Mouse (Mus musculus) T-helper 2 cell (primary cell): ENCODE measurements around the gene Nfix.
"Not testable (repeated sequence)": the region's sequence is repeated elsewhere in the genome, so short reads cannot be mapped to it uniquely, and the experiment has no call there.

ENCODE experiments used
- in situ Hi-C: fragments of 300-600 bp; cut with MboI, MseI; formaldehyde crosslinking; loops from one replicate; pipeline ENCODE4 v1.15.1; 2025; ENCODE audit warnings: high pct_unique_total_duplicates

The Nfix gene

DNA sequence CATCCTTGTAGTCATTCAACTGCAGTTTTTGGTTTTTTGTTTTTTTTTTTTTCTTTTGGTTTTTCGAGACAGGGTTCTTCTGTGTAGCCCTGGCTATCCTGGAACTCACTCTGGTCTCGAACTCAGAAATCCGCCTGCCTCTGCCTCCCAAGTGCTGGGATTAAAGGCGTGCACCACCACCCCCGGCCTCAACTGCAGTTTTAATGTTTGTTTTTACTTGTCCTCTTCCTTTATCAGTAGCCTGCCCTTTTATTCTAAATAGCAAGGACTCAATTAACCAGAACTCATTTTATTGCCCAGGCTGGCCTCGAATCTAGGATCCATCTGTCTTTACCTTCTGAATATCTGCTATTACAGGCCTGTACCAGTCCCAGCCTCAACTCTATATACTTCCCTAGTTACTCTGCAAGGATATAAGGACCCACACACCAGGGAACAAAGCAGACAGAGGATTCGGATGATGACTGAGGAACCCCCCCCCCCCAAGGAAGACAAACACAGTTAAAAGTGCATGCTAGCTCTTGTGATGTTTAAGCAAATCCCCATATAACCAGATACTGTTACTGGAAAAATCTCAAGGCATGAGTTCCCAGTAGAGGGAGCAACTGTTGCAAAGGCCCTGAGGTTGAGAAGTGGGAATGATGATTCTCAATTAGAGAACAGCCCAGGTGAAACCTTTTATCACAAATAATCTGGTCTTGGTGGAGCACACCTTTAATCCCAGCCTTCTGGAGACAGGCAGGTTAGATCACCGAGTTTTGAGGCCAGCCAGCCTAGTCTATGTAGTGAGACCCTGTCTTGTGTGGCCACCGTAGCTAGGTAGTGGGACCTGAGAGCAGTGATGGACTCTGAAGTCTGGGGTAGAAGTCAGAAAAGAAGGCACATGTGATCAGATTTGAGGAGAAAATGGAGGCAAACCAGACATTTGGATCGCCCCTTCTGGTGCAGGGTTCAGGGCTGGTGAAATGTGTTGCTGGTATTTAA lies 32.9 kb upstream of the Nfix start:
- in situ Hi-C loops, result no loop called here

DNA sequence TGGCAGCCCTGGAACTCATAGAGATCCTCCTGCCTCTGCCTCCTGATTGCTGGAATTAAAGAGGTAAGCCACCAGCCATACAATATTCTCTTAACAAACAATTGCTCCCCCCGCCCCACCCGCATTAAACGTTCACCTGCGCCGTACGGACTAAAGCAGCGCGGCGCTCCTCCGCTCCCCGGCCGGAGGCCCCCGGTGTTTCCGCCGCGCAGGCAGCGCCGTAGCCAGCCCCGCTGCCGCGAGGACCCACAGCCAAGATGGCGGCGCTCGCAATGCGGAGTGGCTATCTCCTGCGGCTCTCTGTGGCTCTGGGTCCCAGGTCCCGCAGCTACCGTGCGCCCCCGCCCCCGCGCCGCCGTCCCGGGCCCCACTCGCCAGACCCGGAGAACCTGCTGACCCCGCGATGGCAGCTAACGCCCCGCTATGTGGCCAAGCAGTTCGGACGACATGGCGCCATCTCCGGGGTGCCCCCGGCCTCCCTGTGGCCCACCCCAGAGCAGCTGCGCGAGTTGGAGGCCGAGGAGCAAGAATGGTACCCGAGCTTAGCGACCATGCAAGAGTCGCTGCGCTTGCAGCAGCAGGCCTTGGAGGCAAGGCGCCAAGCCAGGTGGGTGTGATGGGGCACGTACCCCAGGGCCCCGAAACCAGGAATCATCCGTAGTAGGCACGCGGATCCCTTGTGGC lies 32.0 kb upstream of the Nfix start:
- in situ Hi-C loops, result no loop called here

DNA sequence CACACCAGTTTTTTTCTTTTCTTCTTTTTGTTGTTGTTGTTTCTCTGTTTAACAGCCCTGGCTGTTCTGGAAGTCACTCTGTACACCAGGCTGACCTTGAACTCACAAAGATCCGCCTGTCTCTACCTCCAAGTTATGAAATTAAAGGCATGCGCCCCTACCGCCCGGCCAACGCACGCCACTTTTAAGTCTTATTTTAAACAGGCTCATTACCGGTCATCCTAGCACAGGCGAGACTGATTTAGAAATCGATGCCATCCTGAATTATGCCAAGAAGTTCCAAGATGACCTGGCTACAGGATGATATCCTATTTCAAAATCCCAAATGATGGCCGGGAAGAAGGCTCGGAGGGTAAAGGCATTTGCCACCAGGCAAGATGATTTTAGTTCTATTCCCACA lies 31.3 kb upstream of the Nfix start, which contains the start of gene Gadd45gip1:
Gene Gadd45gip1 (plus strand): TSS at position 33 of the 400 bp plus-strand sequence.
- in situ Hi-C loops, result no loop called here

DNA sequence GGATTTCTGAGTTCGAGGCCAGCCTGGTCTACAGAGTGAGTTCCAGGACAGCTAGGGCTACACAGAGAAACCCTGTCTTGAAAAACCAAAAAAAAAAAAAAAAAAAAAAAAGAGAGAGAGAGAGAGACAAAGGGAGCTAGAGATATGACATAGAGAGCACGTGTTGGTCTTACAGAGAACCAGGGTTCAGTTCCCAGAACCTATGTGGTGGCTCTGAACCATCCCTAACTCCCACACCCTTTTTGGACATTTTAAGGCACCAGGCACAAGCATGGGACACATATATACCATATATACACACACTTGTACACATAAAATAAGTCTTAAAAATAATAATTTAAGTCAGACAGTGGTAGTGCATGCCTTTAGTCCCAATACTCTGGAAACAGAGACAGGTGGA lies 26.4 kb upstream of the Nfix start:
- in situ Hi-C loops, result not testable (repeated sequence)

DNA sequence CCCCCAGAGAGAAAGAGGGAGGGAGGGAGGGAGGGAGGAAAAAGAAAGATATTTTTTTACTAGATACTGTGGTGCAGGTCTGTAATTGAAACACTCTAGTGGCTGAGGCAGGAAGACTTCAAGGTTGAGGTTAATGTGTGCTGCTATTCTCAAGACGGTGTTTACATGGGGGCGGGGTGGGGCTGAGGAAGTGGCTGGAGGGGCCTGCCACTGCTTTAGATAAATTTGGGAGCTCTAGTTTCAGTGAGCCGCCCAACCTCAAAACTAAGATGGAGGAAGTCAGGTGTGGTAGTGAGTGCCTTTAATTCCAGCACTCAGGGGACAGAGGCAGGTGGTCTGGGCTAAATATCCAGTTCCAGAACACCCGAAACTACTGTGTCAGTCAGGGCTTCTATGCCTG lies 25.5 kb upstream of the Nfix start:
- in situ Hi-C loops, result no loop called here

DNA sequence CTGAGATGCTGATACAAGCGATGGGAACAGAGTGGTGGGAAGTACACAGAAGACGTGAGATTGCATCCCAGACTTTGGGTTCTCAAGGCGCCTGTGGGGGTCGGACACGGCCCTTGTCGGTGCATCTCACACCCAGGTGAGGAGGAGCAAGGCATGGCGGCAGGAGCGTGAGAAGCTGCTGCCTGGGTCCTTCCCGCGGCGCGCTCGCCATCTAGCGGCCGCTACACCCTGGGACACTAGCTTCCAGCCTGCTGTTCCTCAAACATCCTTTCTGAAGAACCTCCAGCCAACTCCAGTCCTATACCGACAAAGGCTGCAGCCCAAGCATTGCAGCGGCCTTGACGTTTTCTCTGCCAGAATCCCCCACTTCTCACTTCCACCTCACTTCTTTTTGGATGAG lies 23.5 kb upstream of the Nfix start:
- in situ Hi-C loops, result no loop called here

DNA sequence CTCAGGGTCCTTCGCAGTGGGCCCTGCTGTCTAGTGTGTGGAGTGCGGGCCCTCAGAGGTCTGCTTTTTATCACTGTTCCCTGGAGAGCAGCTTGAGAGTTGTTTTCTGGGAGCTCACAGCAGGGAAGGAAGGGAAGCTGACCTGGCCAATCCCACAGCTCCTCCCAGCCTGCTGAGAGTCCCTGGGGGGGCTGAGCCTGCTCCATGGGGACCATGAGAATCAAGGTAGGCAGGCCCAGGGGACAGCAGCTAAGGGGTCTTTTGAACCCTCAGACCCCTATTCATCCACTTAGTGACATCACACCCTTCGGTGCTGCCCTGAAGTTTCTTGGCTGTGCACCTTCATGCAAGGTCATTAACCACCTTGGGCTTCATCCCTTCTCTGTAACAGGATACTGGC lies 22.6 kb upstream of the Nfix start, which contains the start of gene Dand5:
Gene Dand5 (minus strand): TSS at position 101 of the 400 bp plus-strand sequence.
- in situ Hi-C loops, result no loop called here

DNA sequence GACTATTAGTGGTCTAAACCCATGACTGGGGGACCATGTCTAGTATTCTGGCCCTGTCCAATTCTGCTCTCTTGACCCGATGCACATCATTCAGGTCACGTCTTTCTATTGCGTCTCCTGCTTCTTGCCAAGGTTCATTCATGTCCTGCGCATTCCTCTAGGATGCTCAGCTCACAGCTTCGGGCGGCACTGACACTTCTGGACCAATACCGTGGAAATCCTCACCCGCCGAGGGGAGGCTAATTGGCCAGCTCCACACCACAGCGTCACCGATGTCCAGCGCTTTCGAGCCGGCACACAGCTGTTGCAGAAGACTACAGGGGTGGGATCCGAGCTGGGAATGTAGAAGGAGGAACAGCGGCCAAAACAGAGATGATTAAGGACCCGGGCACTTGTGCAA lies 16.0 kb upstream of the Nfix start:
- in situ Hi-C loops, result no loop called here

DNA sequence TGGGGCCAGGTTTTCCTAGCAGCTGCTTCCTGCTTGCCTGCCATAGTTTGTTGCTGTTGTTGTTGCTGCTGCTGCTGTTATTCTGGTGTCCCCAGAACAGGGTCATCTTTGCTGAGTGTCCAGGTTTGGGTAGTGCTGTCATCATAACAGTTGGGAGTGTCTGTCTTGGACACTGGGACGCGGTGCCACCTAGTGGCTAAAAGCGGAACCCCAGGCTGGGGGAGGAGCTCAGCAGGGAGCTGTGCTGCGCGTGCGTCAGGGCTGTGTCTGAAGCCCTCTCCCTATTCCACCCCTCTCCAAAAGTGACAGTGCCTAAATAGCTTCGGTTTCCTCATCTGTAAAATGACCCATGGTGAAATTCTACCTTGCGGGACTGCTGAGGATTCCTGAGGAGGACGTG lies 15.4 kb upstream of the Nfix start:
- in situ Hi-C loops, result no loop called here

DNA sequence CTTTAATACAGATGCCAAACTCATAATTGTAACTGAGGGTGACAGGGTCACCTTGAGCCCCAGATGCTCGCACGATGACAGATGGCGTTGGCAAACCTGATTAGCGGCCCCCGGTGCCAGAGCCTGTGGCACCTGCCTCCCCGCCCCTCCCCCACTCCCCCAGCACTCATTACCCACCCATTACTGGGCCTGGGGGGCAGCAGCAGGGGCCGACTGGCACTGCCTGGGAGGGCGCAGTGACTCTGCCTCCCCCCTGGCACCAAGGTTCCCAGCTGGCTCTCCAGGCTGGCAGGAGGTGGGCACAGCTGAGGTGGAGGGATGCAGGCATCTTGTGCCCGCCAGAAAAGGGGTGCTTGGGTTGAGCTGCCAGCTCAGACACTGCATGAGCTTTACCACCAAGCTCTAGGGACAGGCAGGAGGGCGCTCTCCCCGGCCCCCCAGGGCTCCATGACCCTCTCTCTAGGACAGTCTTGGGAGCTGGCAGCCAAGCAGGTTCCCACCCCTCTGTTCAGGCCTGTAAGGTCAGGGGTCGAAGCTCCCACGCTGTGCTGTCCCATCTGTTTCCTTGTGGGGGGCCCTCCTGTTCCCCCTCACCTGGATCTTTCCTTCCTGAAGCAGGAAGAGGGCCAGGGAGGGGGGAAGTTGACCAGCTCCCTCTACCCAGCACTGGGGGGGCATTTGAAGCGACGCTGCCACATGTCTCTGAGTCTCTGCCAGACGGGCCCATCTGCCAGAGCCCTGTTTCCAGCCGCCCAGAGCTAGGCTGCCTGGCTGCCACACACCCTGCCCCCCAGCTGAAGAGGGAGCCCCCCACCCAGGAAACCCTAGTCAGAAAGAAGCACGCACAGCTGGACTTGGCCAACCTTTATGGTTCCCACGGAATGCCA lies 14.7 kb upstream of the Nfix start:
- in situ Hi-C loops, result loop anchor here (5.0 kb wide), 1 partner anchor 107 kb away; no protein-coding TSS in a partner anchor

DNA sequence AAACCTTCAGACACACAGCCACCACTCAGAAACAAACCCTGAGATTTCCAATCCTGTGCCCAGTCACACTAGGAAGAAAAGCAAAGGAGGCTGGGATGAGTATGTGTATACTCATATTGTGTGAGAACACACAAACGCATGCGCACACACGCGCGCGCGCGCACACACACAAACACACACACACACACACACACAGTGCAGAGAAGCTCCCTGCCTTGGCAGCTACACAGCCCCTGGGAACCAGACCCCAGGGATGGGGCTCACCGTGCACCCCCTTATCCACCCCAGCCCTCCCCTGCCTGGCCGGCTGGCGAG lies 14.1 kb upstream of the Nfix start:
- in situ Hi-C loops, result loop anchor here (5.0 kb wide), 1 partner anchor 107 kb away; no protein-coding TSS in a partner anchor

DNA sequence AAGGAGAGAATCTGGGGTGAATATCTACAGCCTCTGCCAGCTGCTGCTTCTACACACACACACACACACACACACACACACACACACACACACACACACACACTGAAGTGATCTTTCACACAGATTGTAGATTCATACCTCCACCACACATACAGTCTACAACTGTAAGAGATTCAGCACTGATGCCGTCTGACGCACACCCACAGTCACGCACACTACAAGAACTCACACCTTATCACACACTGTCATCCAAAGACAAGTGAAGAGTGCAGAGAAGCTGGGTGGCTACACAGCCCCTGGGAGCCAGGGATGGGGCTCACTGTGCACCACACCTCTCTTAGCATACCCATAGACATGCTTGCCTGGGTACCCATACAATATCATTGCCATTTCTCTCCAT lies 13.7 kb upstream of the Nfix start:
- in situ Hi-C loops, result loop anchor here (5.0 kb wide), 1 partner anchor 107 kb away; no protein-coding TSS in a partner anchor

DNA sequence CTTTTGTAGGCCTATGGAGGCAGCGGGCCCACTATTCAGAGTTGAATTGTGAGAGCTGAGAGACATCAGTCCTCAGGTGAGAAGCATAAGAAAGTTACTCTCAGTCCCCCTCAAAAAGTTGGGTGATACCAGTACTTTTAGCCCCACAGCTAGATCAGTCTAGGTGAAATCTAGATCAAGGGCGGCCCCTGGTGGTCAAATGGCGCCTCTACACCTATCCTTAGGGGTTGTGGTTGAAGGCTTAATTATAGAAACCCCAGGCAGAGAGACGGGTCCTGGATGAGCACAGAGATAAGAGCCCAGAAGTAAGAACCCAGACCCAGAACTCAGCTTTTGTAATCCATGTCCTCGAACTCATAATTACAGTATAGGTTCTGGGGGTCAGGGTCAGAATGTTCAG lies 12.9 kb upstream of the Nfix start:
- in situ Hi-C loops, result loop anchor here (5.0 kb wide), 1 partner anchor 106 kb away; no protein-coding TSS in a partner anchor

DNA sequence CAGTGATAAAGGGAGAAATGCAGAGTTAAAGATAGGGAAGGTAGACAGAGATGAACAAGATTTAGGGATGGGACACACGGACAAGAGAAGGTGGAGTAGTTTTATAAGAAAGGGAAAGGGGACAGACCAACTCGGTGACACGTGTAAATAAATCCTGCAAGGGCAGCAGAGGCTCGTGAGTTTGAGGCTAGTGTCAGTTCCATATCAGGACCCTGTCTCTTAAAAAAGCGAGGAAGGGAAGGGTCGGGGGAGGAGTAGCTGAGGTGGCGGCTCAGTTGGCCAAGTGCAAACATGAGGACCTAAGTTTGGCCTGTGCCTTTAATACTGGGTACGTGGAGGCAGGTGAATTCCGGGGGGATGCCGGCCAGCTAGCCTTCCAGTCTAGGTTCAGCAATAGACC lies 11.2 kb upstream of the Nfix start:
- in situ Hi-C loops, result loop anchor here (5.0 kb wide), 1 partner anchor 104 kb away; no protein-coding TSS in a partner anchor

DNA sequence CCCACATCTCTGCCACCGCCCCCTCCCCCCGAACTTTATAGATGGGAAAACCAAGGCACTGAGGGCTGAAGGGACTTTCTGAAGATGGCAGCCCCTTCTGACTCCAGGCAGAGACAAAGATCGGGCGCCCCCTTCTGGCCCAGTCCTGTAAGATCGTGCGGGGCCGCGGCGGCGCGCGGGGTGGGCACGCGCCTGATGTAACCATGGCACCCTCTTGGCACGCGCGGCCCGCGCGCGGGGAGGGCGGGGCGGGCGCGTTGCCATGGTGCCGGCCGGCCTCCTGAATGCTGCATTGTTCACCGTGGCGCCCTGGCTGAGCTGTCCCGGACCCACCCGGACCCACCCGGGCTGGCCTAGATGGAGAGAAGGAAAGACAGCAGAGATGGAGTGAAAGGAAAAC lies 10.8 kb upstream of the Nfix start:
- in situ Hi-C loops, result loop anchor here (5.0 kb wide), 1 partner anchor 104 kb away; no protein-coding TSS in a partner anchor

DNA sequence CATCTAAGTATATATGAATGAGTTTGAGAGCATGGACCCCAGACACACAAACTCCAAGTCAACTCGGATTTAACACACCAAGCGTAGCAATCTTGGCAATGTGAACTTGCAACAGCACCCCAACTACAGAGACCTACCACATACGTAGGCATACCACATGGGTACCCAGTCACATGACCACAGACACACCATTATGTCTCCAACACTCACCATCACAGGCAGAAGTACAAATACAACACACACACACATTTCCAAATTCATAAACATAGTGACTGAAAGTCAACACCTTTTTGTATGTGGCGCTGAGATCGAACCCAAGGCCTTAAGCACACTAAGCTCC lies 9.8 kb upstream of the Nfix start:
- in situ Hi-C loops, result loop anchor here (5.0 kb wide), 1 partner anchor 103 kb away; no protein-coding TSS in a partner anchor

DNA sequence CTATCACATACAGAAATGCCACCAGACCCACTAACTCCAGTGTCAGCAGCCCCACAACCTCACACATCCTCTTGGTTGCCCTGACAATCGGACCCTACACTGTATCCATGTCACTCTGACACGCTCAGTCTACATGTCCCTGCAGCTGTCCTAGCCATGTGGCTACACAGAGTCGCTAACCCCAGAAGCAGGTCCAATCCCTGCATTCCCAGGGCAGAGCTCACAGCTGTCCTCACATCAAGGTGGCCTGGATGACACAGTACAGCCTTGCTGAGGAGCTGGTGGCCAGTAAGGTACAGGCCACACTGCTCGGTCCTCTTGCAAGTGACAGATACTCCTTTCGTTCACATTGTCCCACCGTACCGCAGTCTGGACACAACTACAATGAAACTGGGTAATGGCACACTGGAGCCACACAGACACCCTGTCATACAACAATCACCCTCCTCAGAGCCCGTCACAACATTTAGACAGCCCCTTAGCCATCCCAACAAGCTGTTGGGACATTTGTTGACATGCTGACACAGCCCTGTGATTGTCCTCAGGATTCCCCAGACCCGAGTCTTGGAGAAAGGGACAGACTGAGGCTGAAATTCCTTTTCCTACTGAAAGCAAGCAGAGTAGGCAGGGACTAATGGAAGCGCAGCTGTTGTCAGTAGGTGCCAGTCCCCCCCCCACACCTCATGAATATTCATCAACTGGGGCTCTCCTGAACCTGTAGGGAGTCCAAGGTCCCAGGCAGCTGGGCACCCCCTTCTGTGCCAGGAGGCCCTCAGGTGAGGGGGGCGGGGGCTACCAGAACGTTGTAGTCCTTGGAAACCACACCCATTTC lies 9.2 kb upstream of the Nfix start:
- in situ Hi-C loops, result no loop called here

DNA sequence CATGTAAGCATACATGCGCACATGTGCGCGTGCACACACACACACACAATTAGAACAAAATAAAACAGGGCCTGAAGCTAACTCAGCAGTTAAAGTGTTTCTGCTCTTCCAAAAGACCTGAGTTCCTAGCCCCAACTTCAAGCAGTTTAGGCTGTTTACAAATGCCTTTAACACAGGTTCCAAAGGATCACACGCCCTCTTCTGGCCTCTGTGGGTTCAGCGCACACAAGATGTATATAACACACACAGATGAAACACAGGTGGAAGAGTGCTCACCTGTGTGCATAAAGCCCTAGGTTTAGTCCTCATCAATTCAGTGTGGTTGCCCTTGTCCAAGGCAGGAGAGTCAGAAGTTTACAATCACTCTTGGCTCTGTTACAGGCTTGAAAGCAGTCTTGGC lies 5.9 kb upstream of the Nfix start:
- in situ Hi-C loops, result no loop called here

DNA sequence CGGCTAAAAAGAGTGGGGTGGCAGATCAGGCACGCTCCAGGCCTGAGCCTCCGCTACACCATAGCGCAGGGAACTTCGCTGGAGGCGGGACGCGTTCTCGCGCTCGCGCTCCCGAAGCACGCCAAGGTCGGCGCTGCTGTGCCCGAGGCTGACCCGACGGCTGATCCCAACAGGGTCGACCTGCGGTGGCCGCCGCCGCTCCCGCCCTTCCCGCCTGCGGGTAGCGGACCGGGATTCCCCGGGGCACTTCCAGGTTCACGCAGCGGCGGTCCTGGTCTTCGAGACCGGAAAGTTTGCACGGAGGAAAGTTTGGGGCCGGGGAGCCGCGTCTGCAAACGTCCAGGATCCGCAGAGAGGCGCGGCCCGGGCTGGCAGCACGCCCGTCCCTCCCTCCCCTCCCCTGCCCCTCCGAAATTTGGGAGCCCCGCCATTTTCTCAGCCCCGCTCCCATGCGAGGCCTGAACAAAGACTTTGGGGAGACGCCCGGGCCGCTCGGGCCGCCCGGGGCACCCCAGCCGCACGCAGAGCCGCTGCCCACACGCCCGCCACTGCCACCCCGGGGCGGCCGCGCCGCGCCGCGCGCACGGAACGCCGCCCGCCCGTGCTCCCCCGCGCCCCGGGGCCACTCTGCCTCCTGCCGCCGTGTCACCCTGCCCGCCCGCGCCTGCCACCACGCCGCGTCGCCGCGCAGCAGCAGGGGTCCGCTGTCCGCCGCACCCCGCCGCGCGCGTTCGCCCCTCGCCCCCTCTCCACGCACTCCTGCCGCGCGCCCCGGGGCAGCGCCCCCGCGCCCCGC lies 810 bp downstream of the Nfix start:
- in situ Hi-C loops, result no loop called here
